Mouse (Mus musculus) liver, embryonic 14.5 days (tissue): Measurements from ENCODE around the gene Ero1lb. TPM values are rescaled to one million over a fixed set of nuclear protein-coding genes. Genes with fewer than 3 reads are reported as not detected.
"Not testable (repeated sequence)": the region's sequence is repeated elsewhere in the genome, so short reads cannot be mapped to it uniquely, and the experiment has no call there.

ENCODE experiments used
- ATAC-seq: fragments of 200-750 bp; cut with Nextera tagmentation; 2 replicates; pipeline ENCODE4 v1.8.0; 2017; ENCODE audit warnings: moderate number of reproducible peaks, mild to moderate bottlenecking, moderate library complexity; ENCODE audit not compliant: insufficient read depth
- DNase-seq, 3 experiments: peaks; one replicate each; pipeline ENCODE4 v3.0.0-alpha.2; 2012 to 2013; ENCODE audit warnings: low read depth in 3 of 3, low spot score in 3 of 3
- H3K27ac ChIP-seq: fragments of 300-500 bp; sonication (generic); 2 replicates; pipeline ENCODE4 v1.5.1; 2014; ENCODE audit warnings: moderate library complexity, mild to moderate bottlenecking, control low read depth, inconsistent platforms
- H3K27me3 ChIP-seq: fragments of 300-500 bp; sonication (generic); 2 replicates; pipeline ENCODE4 v1.6.1; 2014; ENCODE audit warnings: mild to moderate bottlenecking, low read length, moderate library complexity; ENCODE audit not compliant: control insufficient read depth, insufficient read depth
- H3K36me3 ChIP-seq: fragments of 300-500 bp; sonication (generic); replicated peaks from 2 replicates; pipeline ENCODE4 v1.6.1; 2014; ENCODE audit warnings: low read depth; ENCODE audit not compliant: control insufficient read depth, insufficient read depth
- H3K4me1 ChIP-seq, 2 experiments: fragments of 200-500 bp in 1 of 2; fragments of 300-500 bp in 1 of 2; sonication (generic) in 1 of 2; replicated peaks; 2 replicates each; pipeline ENCODE4 v1.6.1; 2012 to 2014; ENCODE audit warnings: antibody characterized with exemption in 1 of 2, inconsistent platforms in 1 of 2, low read length in 1 of 2; ENCODE audit not compliant: control insufficient read depth in 2 of 2, insufficient read depth in 2 of 2
- H3K4me2 ChIP-seq: fragments of 300-500 bp; sonication (generic); 2 replicates; pipeline ENCODE4 v1.6.1; 2014; ENCODE audit warnings: low read depth, mild to moderate bottlenecking, control low read depth, moderate library complexity
- H3K4me3 ChIP-seq, 2 experiments: fragments of 200-500 bp in 1 of 2; fragments of 300-500 bp in 1 of 2; sonication (generic) in 1 of 2; 2 replicates each; pipeline ENCODE4 v1.5.1; 2012 to 2014; ENCODE audit warnings: low read depth in 2 of 2, low read length in 2 of 2, mild to moderate bottlenecking in 2 of 2, control low read depth in 1 of 2, inconsistent platforms in 1 of 2, moderate library complexity in 1 of 2; ENCODE audit not compliant: insufficient read depth in 1 of 2
- H3K9ac ChIP-seq: fragments of 300-500 bp; sonication (generic); replicated peaks from 2 replicates; pipeline ENCODE4 v1.6.1; 2014; ENCODE audit warnings: mild to moderate bottlenecking, control low read depth, moderate library complexity
- H3K9me3 ChIP-seq: fragments of 300-500 bp; sonication (generic); 2 replicates; pipeline ENCODE4 v1.6.1; 2016; ENCODE audit warnings: low read length, mixed read lengths; ENCODE audit not compliant: control insufficient read depth
- WGBS: fragments of 180-500 bp; shearing (Covaris S2); extraction: QIAGEN DNeasy Blood & Tissue Kit; methylation state at CpG from one replicate; pipeline ENCODE4 v1.1.7; 2014; ENCODE audit not compliant: insufficient replicate concordance; 5-methylcytosine and 5-hydroxymethylcytosine counted together
- polyA plus RNA-seq, 2 experiments: library from polyadenylated mRNA; depleted of rRNA in 1 of 2; stranded (reverse) in 1 of 2; unstranded in 1 of 2; fragments of >200 nt; fragmentation: Nextera tagmentation in 1 of 2; extraction: Ambion mirVana in 1 of 2; gene quantifications; 2 replicates each; pipeline versions ENCODE4 v1.2.1 to v1.2.3; 2012 to 2014

Ero1lb gene
- polyA plus RNA-seq, 2 experiments: 0.76 to 1.9 TPM

DNA sequence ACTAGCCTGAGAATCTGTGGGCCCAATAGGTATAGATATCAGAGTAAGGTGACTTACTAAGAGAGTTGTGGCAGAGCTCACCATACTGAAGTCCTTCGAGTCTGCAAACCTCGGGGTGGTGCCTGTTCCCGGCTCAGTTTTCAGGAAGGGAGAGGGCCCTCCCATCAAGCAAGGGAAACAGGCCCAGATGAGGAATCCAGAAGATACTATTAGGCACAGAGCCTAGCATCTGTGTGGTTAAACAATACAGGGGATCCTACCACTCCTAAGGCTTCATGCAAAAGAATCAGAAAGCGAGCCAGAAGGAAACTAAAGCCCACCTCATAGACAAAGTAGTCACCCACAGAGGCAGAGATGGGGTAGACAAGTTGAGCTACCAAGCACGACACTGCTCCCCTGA, 81.0 kb downstream of the Ero1lb start:
- ATAC-seq, H3K9ac ChIP-seq, H3K4me1 ChIP-seq, H3K36me3 ChIP-seq, DNase-seq, H3K4me2 ChIP-seq, H3K27ac ChIP-seq, H3K9me3 ChIP-seq, H3K4me3 ChIP-seq, H3K27me3 ChIP-seq: not testable (repeated sequence)
- 56% methylated on average over 5 of the region's 5 CpGs for WGBS

DNA sequence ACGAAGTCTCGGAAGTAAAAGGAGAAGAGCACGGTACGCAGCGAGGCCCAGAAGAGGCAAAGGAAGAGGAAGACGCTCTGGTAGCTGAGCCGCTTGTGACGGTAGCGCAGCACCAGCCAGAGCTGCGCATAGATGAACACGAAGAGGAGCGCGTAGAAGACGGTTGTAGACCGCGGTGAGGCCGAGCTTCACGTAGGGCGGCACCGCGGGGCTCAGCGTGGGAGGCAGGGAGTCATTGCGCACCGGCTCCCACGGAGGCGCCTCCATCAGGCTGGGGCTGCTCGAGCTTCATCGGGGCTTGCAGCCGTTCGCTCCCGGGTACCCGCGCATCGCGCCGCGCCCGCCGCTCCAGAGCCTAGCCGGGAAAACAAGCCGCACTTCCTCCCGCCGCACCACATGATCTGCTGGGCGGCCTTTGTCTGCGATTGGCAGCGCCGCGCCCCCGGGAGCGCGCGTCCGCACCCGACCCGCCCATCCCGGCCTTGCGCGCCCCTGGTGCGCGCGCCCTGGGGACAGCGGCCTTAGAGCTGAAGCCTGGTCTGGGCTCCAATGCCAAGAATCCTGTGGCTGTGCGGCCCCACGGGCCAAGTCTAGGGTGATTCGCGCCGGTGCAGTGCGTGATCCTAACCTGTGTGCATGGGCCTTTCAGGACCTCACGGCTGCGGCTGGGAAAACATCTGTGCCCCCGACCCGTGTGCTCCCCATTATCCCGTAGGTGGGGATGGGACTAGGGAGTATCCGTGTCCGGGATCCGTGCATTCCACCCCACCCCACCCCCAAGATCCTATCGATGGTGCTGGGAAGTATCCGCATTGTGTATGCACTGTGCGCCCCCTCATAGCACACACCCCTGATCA, 84.6 kb downstream of the Ero1lb start:
- H3K4me1 ChIP-seq, H3K27me3 ChIP-seq, H3K9me3 ChIP-seq, H3K36me3 ChIP-seq, H3K9ac ChIP-seq, H3K27ac ChIP-seq, DNase-seq: not testable (repeated sequence)
- 1% methylated on average over 51 of the region's 79 CpGs for WGBS
- Histone ChIP-seq H3K4me3 (peak overlapping the region; percentile 25 to 37; a peak in 1 of 4 replicates), H3K4me2 (peak overlapping the region; percentile 41)
- peak; percentile 79 for ATAC-seq

DNA sequence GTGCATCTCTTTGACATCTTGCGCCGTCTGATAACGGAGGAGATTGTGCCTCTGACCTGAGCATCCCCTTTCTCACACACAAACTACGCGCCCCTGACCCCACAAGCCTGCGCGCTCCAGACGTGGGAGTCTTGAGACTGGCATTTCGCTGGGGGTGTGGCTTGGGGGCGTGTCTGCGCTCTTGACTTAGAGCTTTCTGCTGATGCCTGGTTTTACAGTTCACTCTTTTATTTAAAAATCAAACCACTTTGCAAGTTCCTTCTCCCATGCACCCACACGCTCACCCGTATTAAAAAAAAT, 85.2 kb downstream of the Ero1lb start:
- peak; percentile 61 for ATAC-seq
- under 1% methylated on average over 10 of the region's 13 CpGs for WGBS
- H3K27me3 ChIP-seq: not testable (repeated sequence)

More for the DNA sequence above, 85.2 kb downstream of the Ero1lb start:
- not testable (repeated sequence) for H3K9ac ChIP-seq, H3K9me3 ChIP-seq, DNase-seq, H3K4me1 ChIP-seq, H3K36me3 ChIP-seq, H3K27ac ChIP-seq
- Histone ChIP-seq H3K4me2 (peak overlapping the region; percentile 41), H3K4me3 (0 out of 4 replicates have a peak overlapping the region, but pooled peaks of 1 of the 2 experiments have one; percentile 9)

Other genes with a start within 250 kb of the Ero1lb start
- gene Actn2, start 225.1 kb upstream of the Ero1lb start, polyA plus RNA-seq (2012; rRNA removed): 0.08 and 0.16 TPM in 2 replicates
- 0.37 TPM in 1 of 2 replicates, not detected in the other for gene Actn2, start 225.1 kb upstream of the Ero1lb start, polyA plus RNA-seq (2014; fragmentation: Nextera tagmentation; extraction: Ambion mirVana)
- 8.3 and 10.9 TPM in 2 replicates for gene Heatr1, start 170.8 kb upstream of the Ero1lb start, polyA plus RNA-seq (2012; rRNA removed)
- gene Heatr1, start 170.8 kb upstream of the Ero1lb start, polyA plus RNA-seq (2014; fragmentation: Nextera tagmentation; extraction: Ambion mirVana): 13.5 and 16.8 TPM in 2 replicates
- 7.8 and 12.7 TPM in 2 replicates for gene Lgals8, start 100.9 kb upstream of the Ero1lb start, polyA plus RNA-seq (2012; rRNA removed)
- gene Lgals8, start 100.9 kb upstream of the Ero1lb start, polyA plus RNA-seq (2014; fragmentation: Nextera tagmentation; extraction: Ambion mirVana): 12.7 and 13.2 TPM in 2 replicates
- gene Edaradd, start 45.4 kb upstream of the Ero1lb start, polyA plus RNA-seq (2012; rRNA removed): 0.04 TPM in 2 replicates
- gene Edaradd, start 45.4 kb upstream of the Ero1lb start, polyA plus RNA-seq (2014; fragmentation: Nextera tagmentation; extraction: Ambion mirVana): 0.05 and 0.13 TPM in 2 replicates
- gene Prl2c3, start 234.2 kb downstream of the Ero1lb start, polyA plus RNA-seq (2012; rRNA removed): 0.11 and 0.84 TPM in 2 replicates
- not detected in 2 replicates for gene Prl2c3, start 234.2 kb downstream of the Ero1lb start, polyA plus RNA-seq (2014; fragmentation: Nextera tagmentation; extraction: Ambion mirVana)